Mouse (Mus musculus) kidney, adult 11 months (tissue): ENCODE measurements at regions not wholly inside any gene's neighbourhood (a gene's known extent, or its start where the extent isn't known, plus 50 kb on each side); places are given as distances from the start of the nearest gene placed in this dataset.

Experiments
- DNase-seq: peaks from one replicate; pipeline ENCODE4 v3.0.0; 2022

DNA sequence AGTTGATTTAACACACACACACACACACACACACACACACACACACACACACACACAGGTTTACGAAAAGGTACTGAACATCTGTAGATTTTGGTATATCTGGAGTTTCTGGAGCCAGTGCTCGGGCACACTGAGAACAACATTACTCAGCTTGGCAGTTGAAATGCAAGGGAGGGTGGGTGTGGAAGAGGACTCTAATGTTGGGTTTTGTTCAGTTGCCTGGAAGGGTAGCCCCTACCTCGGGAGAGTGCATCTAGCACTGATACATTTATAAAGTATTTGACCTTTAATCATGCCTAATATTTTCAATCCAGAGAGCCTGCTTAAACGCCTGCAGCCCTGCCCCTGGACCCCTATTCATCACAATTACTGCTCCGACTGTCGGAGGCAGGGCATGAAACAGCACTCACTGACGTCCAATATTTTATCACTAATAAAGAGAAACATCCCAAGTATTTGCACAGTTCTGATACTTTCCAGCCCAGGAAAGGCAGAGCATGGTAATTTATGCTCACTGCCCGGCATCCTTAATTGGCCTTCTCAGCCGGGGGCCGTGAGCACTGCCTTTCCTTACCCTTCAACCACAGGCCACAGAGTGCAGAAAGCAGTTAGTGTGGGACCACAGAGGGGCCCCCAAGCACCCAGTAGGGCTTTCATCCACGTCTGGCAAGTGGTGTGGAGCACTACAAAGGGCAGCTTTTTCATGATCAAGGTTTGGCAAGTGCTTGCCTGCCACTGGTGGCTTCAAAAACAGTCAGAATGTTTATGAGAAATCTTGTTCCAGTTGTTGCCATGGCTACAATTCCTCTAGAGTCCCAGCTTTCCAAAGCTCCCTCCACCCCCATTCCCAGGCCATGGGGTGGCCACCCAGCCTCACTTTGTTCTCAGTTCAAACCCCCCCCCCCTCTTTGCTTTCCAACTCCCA, 76.3 kb upstream of the Pkdcc start:
- peak; percentile 46 for DNase-seq

DNA sequence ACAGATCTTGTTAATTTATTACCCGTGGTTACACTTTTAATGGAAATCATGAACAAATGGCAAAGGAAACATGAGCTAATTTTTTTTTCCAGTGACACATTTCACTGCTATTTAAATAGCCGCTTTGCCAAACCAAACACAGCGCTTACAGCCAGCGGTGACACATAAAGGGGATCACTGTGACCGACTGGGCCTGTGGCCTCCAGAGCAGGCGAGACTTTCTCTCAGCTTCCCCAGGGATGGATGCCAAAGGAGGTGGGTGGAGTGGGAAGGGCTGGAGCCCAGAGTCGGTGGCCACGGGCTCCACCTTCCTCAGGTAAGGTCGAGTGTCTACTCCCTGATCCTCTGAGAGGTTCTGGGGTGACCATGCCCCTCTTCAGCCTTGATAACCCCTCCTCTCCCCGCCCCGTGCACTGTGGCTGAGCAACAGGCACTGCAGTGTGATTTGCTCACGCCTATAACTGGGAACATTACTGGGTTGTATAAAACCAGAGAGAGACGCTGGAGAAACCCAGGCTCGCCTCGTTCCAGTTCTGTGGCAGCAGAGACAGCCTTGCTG, 66.6 kb upstream of the Pkdcc start:
- DNase-seq = peak; percentile 58

DNA sequence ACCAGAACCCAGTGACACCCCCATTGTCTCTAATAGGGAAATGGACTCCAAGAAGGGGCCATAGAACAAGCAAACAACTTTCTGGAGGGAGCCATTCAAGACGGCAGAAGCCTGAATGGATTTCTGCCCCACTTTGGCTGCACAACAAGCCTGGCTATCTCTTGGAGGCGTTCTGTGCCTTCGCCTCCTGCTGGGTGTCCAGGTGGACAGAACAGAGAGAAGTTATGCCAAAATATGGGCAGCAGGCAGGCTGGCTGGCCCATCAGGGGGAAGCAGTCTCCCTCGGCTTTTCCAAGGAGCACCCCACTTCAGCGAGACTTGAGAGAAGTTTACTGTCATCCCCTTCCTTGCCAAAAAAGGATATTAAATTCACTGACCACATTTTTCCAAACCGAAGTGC, 65.8 kb upstream of the Pkdcc start:
- DNase-seq = no peak

DNA sequence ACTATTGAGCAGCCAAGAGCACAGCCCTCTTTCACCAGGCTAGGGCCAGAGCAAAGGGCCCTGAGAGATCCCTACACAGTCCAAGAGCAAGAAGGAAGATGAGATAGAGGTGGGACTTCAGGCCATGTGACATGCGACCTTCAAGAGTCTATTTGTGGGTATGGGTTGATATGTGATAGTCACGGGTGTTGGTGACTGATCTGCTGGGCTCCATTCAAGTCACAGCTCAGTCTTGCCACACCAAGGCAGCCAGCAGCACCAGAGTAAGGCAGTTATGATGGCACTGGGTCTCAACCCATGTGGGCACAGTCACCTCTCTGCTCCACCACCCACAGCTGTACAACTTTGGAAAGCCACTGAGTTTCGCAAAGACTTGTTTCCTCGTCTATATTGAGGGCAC, 60.0 kb upstream of the Pkdcc start:
- no peak for DNase-seq

- DNase-seq = no peak
These were observed 58.4 kb upstream of the Pkdcc start for GRCm38 (mm10) chr17:83156682-83157081.

GRCm38 (mm10) chr17:83158053-83158452, 57.0 kb upstream of the Pkdcc start:
- DNase-seq = no peak

DNA sequence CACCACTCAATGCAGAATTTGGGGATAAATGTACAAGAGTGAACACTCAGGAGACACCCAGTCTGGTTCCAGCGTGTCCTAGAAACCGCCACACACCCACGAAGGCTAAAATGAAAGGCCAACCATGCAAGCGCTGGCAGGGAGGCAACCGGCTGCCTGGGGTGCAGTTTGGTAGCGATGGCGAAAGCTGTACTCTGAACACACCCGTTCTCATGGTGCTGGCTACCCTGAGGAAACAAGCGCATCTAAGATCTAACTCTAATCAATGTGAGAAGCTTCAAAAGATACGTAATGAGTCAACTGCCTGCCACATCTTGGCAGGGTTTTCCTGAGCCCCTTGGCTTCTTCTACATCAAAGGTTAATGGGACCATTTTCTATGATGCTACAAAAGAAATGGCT, 56.4 kb upstream of the Pkdcc start:
- DNase-seq = no peak

DNA sequence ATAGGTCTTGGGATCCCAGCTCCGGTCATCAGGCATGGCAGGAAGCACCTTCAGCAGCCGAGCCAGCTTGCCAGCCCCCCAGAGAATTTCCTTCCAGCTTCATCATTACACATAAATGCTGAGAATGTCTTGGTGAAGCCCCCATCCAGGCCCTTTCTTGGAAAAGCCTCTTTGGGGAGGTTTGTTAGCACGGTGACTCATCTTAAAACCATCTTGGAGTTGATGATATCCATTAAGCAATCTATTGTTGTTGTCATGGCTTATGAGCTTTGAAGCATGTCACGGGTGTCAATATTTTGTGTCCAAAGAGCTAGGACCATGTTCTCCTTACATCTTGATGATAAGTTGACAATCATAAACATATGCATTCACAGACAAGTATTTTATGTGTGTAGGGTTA, 55.5 kb upstream of the Pkdcc start:
- DNase-seq = no peak

DNA sequence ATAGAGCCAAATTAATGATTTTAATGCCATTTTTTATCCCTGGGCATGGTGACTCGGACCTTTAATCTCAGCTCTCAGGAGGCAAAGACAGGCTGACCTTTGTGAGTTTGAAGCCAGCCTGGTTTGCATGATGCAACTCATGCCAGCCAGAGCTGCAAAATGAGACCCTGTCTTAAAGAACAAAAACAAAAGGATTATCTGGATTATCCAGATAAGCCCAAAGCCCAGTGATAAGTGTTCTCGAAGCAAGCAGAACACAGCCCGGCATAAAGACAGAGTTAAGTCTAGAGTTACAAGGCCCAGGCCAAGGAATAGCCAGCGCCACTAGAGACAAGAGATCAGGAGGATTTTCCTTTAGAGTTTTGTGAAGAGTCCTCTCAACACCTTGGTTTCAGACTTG, 54.8 kb upstream of the Pkdcc start:
- DNase-seq = no peak

DNA sequence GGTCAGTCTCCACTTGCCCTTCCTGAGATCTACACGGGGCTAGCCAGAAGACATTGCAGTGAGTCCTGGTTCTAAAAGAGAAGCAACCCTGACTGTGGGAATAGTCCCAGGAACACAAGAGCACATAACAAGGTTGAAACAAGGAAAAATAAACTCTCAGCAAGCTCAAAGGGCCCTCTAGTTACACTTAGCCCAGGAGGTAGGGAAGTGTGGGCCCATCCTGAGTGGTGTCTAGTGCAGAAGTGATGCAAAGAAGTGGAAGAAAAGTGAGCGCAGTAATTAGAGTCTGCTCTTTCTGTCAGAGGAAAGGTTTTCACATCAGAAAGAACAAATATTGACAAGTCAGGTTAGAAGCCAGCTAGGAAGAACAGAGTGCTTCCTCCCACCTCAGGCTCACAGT, 53.4 kb upstream of the Pkdcc start:
- no peak for DNase-seq

DNA sequence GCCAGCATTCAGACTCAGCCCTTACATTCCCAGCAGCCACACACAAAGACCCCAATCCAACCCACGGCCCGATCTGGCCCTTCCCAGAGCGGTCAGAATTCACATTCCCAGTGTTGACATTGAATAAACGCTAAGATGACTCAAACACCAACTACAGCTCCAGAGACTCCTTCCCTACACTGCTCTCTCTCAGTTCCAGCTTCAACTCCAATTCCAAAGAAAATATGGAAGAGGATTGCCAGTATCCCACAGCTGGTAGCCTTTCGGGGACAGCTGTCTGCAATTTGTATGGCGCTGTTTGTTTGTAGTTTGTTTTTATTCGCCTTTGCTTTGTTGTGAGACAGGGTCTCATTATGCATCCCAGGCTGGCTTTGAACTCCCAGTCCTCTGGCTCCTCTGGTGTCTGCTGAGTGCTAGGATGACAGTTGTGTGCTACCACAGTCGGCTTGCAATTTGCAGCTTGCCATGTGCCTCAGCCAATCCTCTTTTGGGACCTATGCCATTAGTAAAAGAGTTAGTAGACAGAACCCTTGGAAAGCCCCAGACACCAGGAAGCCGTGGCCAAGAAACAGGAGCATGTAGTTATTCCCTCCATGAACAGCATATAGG, 51.0 kb upstream of the Pkdcc start:
- DNase-seq = no peak

- no peak for DNase-seq
These were observed 50.4 kb upstream of the Pkdcc start for GRCm38 (mm10) chr17:83164728-83165127.

GRCm38 (mm10) chr17:83165140-83165539, 50.0 kb upstream of the Pkdcc start:
- no peak for DNase-seq
